Mouse (Mus musculus): ENCODE data around the gene Tbc1d14. TPM values are rescaled to one million over a fixed set of nuclear protein-coding genes. Genes with fewer than 3 reads are reported as not detected.

Tbc1d14 gene
- polyA plus RNA-seq, 1 experiment from 2014 or later: 9.3 TPM

GRCm38 (mm10) chr5:36479735-36480134 is 113.3 kb downstream of the Tbc1d14 start:
- Histone ChIP-seq H3K4me1 (ENCODE audit: control insufficient read depth, low read depth, low read length) (peaks cover 37% of the 10 kb centered on the region), H3K27ac (ENCODE audit: low read length) (no peak overlapping the region), H3K27me3 (ENCODE audit: control insufficient read depth, insufficient read depth, low read depth, low read length) (no peaks in the 10 kb centered on the region; the same call in 1 of the 2 replicates), H3K9me3 (replicated peaks; ENCODE audit: control insufficient read depth, low read length) (no peaks in the 10 kb centered on the region), H3K4me2 (ENCODE audit: low read depth, low read length) (no peak overlapping the region), H3K9ac (ENCODE audit: low read depth, low read length) (no peak overlapping the region), H3K36me3 (ENCODE audit: control insufficient read depth, insufficient read depth) (no peaks in the 10 kb centered on the region; the same call in 1 of the 2 replicates), H3K4me3 (ENCODE audit: low read depth, low read length) (no peak overlapping the region)
- 45% methylated on average over 2 of the region's 2 CpGs for WGBS (ENCODE audit: insufficient replicate concordance)
- ATAC-seq (ENCODE audit: low read depth): no peak

GRCm38 (mm10) chr5:36478540-36479420 is 114.3 kb downstream of the Tbc1d14 start:
- Histone ChIP-seq H3K36me3 (ENCODE audit: control insufficient read depth, insufficient read depth) (no peaks in the 10 kb centered on the region; the same call in 1 of the 2 replicates), H3K27me3 (ENCODE audit: control insufficient read depth, insufficient read depth, low read depth, low read length) (no peaks in the 10 kb centered on the region), H3K4me2 (ENCODE audit: low read depth, low read length) (no peak overlapping the region), H3K9ac (ENCODE audit: low read depth, low read length) (no peak overlapping the region), H3K4me3 (ENCODE audit: low read depth, low read length) (no peak overlapping the region), H3K27ac (ENCODE audit: low read length) (no peak overlapping the region), H3K9me3 (replicated peaks; ENCODE audit: control insufficient read depth, low read length) (no peaks in the 10 kb centered on the region), H3K4me1 (ENCODE audit: control insufficient read depth, low read depth, low read length) (peaks cover 35% of the 10 kb centered on the region)
- WGBS (ENCODE audit: insufficient replicate concordance): 56% methylated on average over 6 of the region's 6 CpGs
- ATAC-seq (ENCODE audit: low read depth): no peak

- H3K27ac ChIP-seq (ENCODE audit: low read length): no peak overlapping the region
- no peak overlapping the region for H3K4me3 ChIP-seq (ENCODE audit: low read depth, low read length)
- no peaks in the 10 kb centered on the region for H3K9me3 ChIP-seq (replicated peaks; ENCODE audit: control insufficient read depth, low read length)
- no peaks in the 10 kb centered on the region for H3K27me3 ChIP-seq (ENCODE audit: control insufficient read depth, insufficient read depth, low read depth, low read length)
- ATAC-seq (ENCODE audit: low read depth): no peak
- H3K4me2 ChIP-seq (ENCODE audit: low read depth, low read length): no peak overlapping the region
- H3K36me3 ChIP-seq (ENCODE audit: control insufficient read depth, insufficient read depth): peaks cover 10% of the 10 kb centered on the region
- peaks cover 26% of the 10 kb centered on the region for H3K4me1 ChIP-seq (ENCODE audit: control insufficient read depth, low read depth, low read length)
- no peak overlapping the region for H3K9ac ChIP-seq (ENCODE audit: low read depth, low read length)
- WGBS (ENCODE audit: insufficient replicate concordance): 39% methylated on average over 3 of the region's 3 CpGs
Measured at GRCm38 (mm10) chr5:36477486-36477885, 115.6 kb downstream of the Tbc1d14 start.

GRCm38 (mm10) chr5:36474283-36474682 is 118.8 kb downstream of the Tbc1d14 start:
- Histone ChIP-seq H3K4me3 (ENCODE audit: low read depth, low read length) (no peak overlapping the region), H3K4me1 (ENCODE audit: control insufficient read depth, low read depth, low read length) (peaks cover 10% of the 10 kb centered on the region), H3K9me3 (replicated peaks; ENCODE audit: control insufficient read depth, low read length) (no peaks in the 10 kb centered on the region), H3K27ac (ENCODE audit: low read length) (no peak overlapping the region), H3K4me2 (ENCODE audit: low read depth, low read length) (no peak overlapping the region), H3K27me3 (ENCODE audit: control insufficient read depth, insufficient read depth, low read depth, low read length) (no peaks in the 10 kb centered on the region), H3K9ac (ENCODE audit: low read depth, low read length) (no peak overlapping the region), H3K36me3 (ENCODE audit: control insufficient read depth, insufficient read depth) (peaks cover 39% of the 10 kb centered on the region)
- 81% methylated on average over 5 of the region's 5 CpGs for whole genome bisulfite sequencing (ENCODE audit: insufficient replicate concordance)
- peak; percentile 48; the same call in 1 of the 2 replicates for ATAC-seq (ENCODE audit: low read depth)

- H3K27me3 ChIP-seq (ENCODE audit: control insufficient read depth, insufficient read depth, low read depth, low read length): no peaks in the 10 kb centered on the region
- H3K4me1 ChIP-seq (ENCODE audit: control insufficient read depth, low read depth, low read length): peaks cover 3% of the 10 kb centered on the region; the same call in 1 of the 2 replicates
- no peak overlapping the region for H3K4me3 ChIP-seq (ENCODE audit: low read depth, low read length)
- no peaks in the 10 kb centered on the region for H3K9me3 ChIP-seq (replicated peaks; ENCODE audit: control insufficient read depth, low read length)
- H3K9ac ChIP-seq (ENCODE audit: low read depth, low read length): no peak overlapping the region
- WGBS (ENCODE audit: insufficient replicate concordance): 78% methylated on average over 4 of the region's 4 CpGs
- no peak overlapping the region for H3K4me2 ChIP-seq (ENCODE audit: low read depth, low read length)
- H3K27ac ChIP-seq (ENCODE audit: low read length): no peak overlapping the region
- no peak for ATAC-seq (ENCODE audit: low read depth)
- H3K36me3 ChIP-seq (ENCODE audit: control insufficient read depth, insufficient read depth): peaks cover 40% of the 10 kb centered on the region
Measured at GRCm38 (mm10) chr5:36472876-36473655, 120.0 kb downstream of the Tbc1d14 start.

- H3K4me2 ChIP-seq (ENCODE audit: low read depth, low read length): no peak overlapping the region
- no peak overlapping the region for H3K9ac ChIP-seq (ENCODE audit: low read depth, low read length)
- peaks cover 6% of the 10 kb centered on the region for H3K4me1 ChIP-seq (ENCODE audit: control insufficient read depth, low read depth, low read length)
- WGBS (ENCODE audit: insufficient replicate concordance): 84% methylated on average over 8 of the region's 8 CpGs
- H3K36me3 ChIP-seq (ENCODE audit: control insufficient read depth, insufficient read depth): peaks cover 40% of the 10 kb centered on the region
- no peaks in the 10 kb centered on the region for H3K27me3 ChIP-seq (ENCODE audit: control insufficient read depth, insufficient read depth, low read depth, low read length)
- ATAC-seq (ENCODE audit: low read depth): no peak
- H3K27ac ChIP-seq (ENCODE audit: low read length): no peak overlapping the region
- H3K9me3 ChIP-seq (replicated peaks; ENCODE audit: control insufficient read depth, low read length): no peaks in the 10 kb centered on the region
- no peak overlapping the region for H3K4me3 ChIP-seq (ENCODE audit: low read depth, low read length)
Measured at GRCm38 (mm10) chr5:36471206-36471605, 121.9 kb downstream of the Tbc1d14 start.

GRCm38 (mm10) chr5:36465889-36466288 is 127.2 kb downstream of the Tbc1d14 start:
- no peaks in the 10 kb centered on the region for H3K9me3 ChIP-seq (replicated peaks; ENCODE audit: control insufficient read depth, low read length)
- H3K9ac ChIP-seq (ENCODE audit: low read depth, low read length): peak overlapping the region; percentile 90
- no peak for ATAC-seq (ENCODE audit: low read depth)
- H3K27me3 ChIP-seq (ENCODE audit: control insufficient read depth, insufficient read depth, low read depth, low read length): no peaks in the 10 kb centered on the region
- H3K36me3 ChIP-seq (ENCODE audit: control insufficient read depth, insufficient read depth): peaks cover 14% of the 10 kb centered on the region
- peak overlapping the region; percentile 94 for H3K4me3 ChIP-seq (ENCODE audit: low read depth, low read length)
- H3K4me1 ChIP-seq (ENCODE audit: control insufficient read depth, low read depth, low read length): peaks cover 23% of the 10 kb centered on the region
- peak overlapping the region; percentile 97 for H3K4me2 ChIP-seq (ENCODE audit: low read depth, low read length)
- WGBS (ENCODE audit: insufficient replicate concordance): 3% methylated on average over 8 of the region's 8 CpGs
- peak overlapping the region; percentile 83 for H3K27ac ChIP-seq (ENCODE audit: low read length)

- ATAC-seq (ENCODE audit: low read depth): peak; percentile 96
- WGBS (ENCODE audit: insufficient replicate concordance): under 1% methylated on average over 68 of the region's 68 CpGs
- peaks cover 8% of the 10 kb centered on the region for H3K36me3 ChIP-seq (ENCODE audit: control insufficient read depth, insufficient read depth)
Measured at GRCm38 (mm10) chr5:36464709-36465661, 128.1 kb downstream of the Tbc1d14 start, which contains the start of gene Grpel1. Gene Grpel1 (plus strand): TSS chr5:36464998.

More at GRCm38 (mm10) chr5:36464709-36465661, 128.1 kb downstream of the Tbc1d14 start, which contains the start of gene Grpel1:
- Histone ChIP-seq H3K27ac (ENCODE audit: low read length) (peak within 1 kb of the TSS; percentile 83), H3K27me3 (ENCODE audit: control insufficient read depth, insufficient read depth, low read depth, low read length) (no peaks in the 10 kb centered on the region), H3K4me3 (ENCODE audit: low read depth, low read length) (peak within 1 kb of the TSS; percentile 94), H3K4me2 (ENCODE audit: low read depth, low read length) (peak within 1 kb of the TSS; percentile 97), H3K4me1 (ENCODE audit: control insufficient read depth, low read depth, low read length) (peaks cover 23% of the 10 kb centered on the region), H3K9me3 (replicated peaks; ENCODE audit: control insufficient read depth, low read length) (no peaks in the 10 kb centered on the region), H3K9ac (ENCODE audit: low read depth, low read length) (peak within 1 kb of the TSS; percentile 90)

Measured in liver, embryonic 16.5 days (tissue).